Mouse (Mus musculus): Measurements from ENCODE around the gene L3mbtl2. TPM values are rescaled to one million over a fixed set of nuclear protein-coding genes. Genes with fewer than 3 reads are reported as not detected.

The L3mbtl2 gene
- total and polyA plus RNA-seq, 3 experiments: 56.7 to 58.1 TPM; not detected in 1

- TF ChIP-seq NRF1 (IDR thresholded peaks at IDR 0.05; ENCODE audit: insufficient read depth, low read depth, low read length, poor library complexity, severe bottlenecking) (no peak), CTCF (IDR thresholded peaks at IDR 0.05 in 2 of 3, conservative IDR thresholded peaks at IDR 0.05 in 1 of 3; ENCODE audit: control insufficient read depth in 1 of 3, insufficient read depth in 1 of 3, low read depth in 2 of 3, low read length in 3 of 3, poor library complexity in 1 of 3, severe bottlenecking in 1 of 3) (no peak)
Observed at GRCm38 (mm10) chr15:81676637-81677036, 12.9 kb downstream of the L3mbtl2 start (continued).

GRCm38 (mm10) chr15:81680301-81680805, 16.7 kb downstream of the L3mbtl2 start:
- no peak for TF ChIP-seq ZMIZ1 (IDR thresholded peaks at IDR 0.05; ENCODE audit: low read depth, low read length)
- no peak for TF ChIP-seq NRF1 (IDR thresholded peaks at IDR 0.05; ENCODE audit: insufficient read depth, low read depth, low read length, poor library complexity, severe bottlenecking)
- Histone ChIP-seq H3K9me3 (replicated peaks; ENCODE audit: insufficient read depth, low read length) (no peaks in the 10 kb centered on the region), H3K36me3 (ENCODE audit: control insufficient read depth in 1 of 2, insufficient read depth in 2 of 2, low read length in 2 of 2) (peaks cover 0 to 14% of the 10 kb centered on the region in 2 experiments; a peak in 2 of 4 replicates)

DNA sequence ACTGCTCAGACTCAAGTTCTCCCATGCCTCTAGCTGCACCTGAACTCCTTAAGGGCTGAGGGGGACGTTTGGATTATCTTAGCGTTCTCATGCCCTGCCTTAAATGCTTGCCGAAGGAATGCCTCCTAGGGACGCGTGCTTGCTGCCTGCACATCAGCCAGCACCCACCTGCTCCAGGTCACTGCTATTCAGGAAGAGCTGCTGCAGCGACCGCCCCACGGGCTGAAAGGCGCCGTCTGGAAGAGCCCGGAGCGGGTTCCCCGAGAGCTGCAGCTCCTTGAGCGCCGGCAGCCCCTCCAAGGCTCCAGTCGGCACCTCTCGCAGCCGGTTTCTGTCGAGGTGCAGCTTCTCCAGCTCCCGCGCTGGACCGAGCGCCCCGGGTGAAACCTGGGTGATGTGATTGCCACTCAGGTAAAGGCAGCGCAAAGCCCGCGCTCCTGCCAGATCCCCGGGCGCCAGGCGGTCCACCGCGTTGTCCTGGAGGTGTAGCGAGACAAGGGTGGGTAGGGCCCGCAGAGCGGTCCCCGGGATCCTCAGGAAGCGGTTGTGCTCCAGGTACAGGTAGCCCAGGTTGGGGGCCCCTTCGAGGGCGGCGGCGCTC, 29.8 kb downstream of the L3mbtl2 start:
- Histone ChIP-seq H3K4me1 (ENCODE audit: control insufficient read depth in 1 of 2, insufficient read depth in 2 of 2, low read length in 2 of 2) (no peaks in the 10 kb centered on the region), H3K9ac (ENCODE audit: control insufficient read depth, low read depth, low read length, poor library complexity, severe bottlenecking) (peak overlapping the region; percentile 50), H3K36me3 (ENCODE audit: control insufficient read depth in 1 of 2, insufficient read depth in 2 of 2, low read length in 2 of 2) (no peaks in the 10 kb centered on the region), H3K9me3 (replicated peaks; ENCODE audit: insufficient read depth, low read length) (no peaks in the 10 kb centered on the region), H3K4me3 (ENCODE audit: control insufficient read depth in 1 of 2, insufficient read depth in 1 of 2, low read depth in 2 of 2, low read length in 2 of 2) (peak overlapping the region; percentile 28 to 35; a peak in 2 of 4 replicates), H3K27ac (ENCODE audit: control insufficient read depth, low read depth, low read length) (no peak overlapping the region), H3K79me2 (ENCODE audit: control insufficient read depth, insufficient read depth, low read length, poor library complexity) (no peaks in the 10 kb centered on the region), H3K27me3 (ENCODE audit: control insufficient read depth in 1 of 2, insufficient read depth in 2 of 2, low read length in 2 of 2) (no peaks in the 10 kb centered on the region)
- TF ChIP-seq ZNF384 (IDR thresholded peaks at IDR 0.05; ENCODE audit: low read depth, low read length): no peak
- TF ChIP-seq MAX (IDR thresholded peaks at IDR 0.05; ENCODE audit: low read length): no peak
- TF ChIP-seq MYB (IDR thresholded peaks at IDR 0.05; ENCODE audit: low read depth, low read length): no peak
- TF ChIP-seq RCOR1 (IDR thresholded peaks at IDR 0.05; ENCODE audit: low read depth, low read length): no peak
- TF ChIP-seq CHD1 (IDR thresholded peaks at IDR 0.05; ENCODE audit: low read depth, low read length): no peak
- TF ChIP-seq UBTF (IDR thresholded peaks at IDR 0.05; ENCODE audit: borderline replicate concordance, insufficient read depth, low read depth, low read length): no peak
- TF ChIP-seq MAZ (IDR thresholded peaks at IDR 0.05; ENCODE audit: low read depth, low read length): no peak
- TF ChIP-seq BHLHE40 (IDR thresholded peaks at IDR 0.05; ENCODE audit: borderline replicate concordance, low read depth, low read length): no peak
- TF ChIP-seq MXI1 (IDR thresholded peaks at IDR 0.05; ENCODE audit: low read depth, low read length): no peak
- no peak for TF ChIP-seq MAFK (IDR thresholded peaks at IDR 0.05; ENCODE audit: borderline replicate concordance, low read depth, low read length)
- TF ChIP-seq SMC3 (IDR thresholded peaks at IDR 0.05; ENCODE audit: low read depth, low read length): no peak
- no peak for TF ChIP-seq TAL1 (IDR thresholded peaks at IDR 0.05; ENCODE audit: low read length)
- TF ChIP-seq CTCF (IDR thresholded peaks at IDR 0.05 in 2 of 3, conservative IDR thresholded peaks at IDR 0.05 in 1 of 3; ENCODE audit: control insufficient read depth in 1 of 3, insufficient read depth in 1 of 3, low read depth in 2 of 3, low read length in 3 of 3, poor library complexity in 1 of 3, severe bottlenecking in 1 of 3): no peak
- no peak for TF ChIP-seq HCFC1 (IDR thresholded peaks at IDR 0.05; ENCODE audit: low read depth, low read length)
- no peak for TF ChIP-seq RAD21 (IDR thresholded peaks at IDR 0.05; ENCODE audit: low read depth, low read length)
- TF ChIP-seq GABPA (IDR thresholded peaks at IDR 0.05; ENCODE audit: low read depth, low read length): no peak
- no peak for TF ChIP-seq TCF12 (IDR thresholded peaks at IDR 0.05; ENCODE audit: low read depth, low read length)
- DNase-seq (ENCODE audit: low read depth, low spot score): no peak

More at GRCm38 (mm10) chr15:81680301-81680805, 16.7 kb downstream of the L3mbtl2 start:
- H3K27me3 ChIP-seq (ENCODE audit: control insufficient read depth in 1 of 2, insufficient read depth in 2 of 2, low read length in 2 of 2): no peaks in the 10 kb centered on the region
- H3K4me3 ChIP-seq (ENCODE audit: control insufficient read depth in 1 of 2, insufficient read depth in 1 of 2, low read depth in 2 of 2, low read length in 2 of 2): no peak overlapping the region
- H3K9ac ChIP-seq (ENCODE audit: control insufficient read depth, low read depth, low read length, poor library complexity, severe bottlenecking): no peak overlapping the region
- no peak for DNase-seq (ENCODE audit: low read depth, low spot score)
- H3K4me1 ChIP-seq (ENCODE audit: control insufficient read depth in 1 of 2, insufficient read depth in 2 of 2, low read length in 2 of 2): no peaks in the 10 kb centered on the region
- H3K79me2 ChIP-seq (ENCODE audit: control insufficient read depth, insufficient read depth, low read length, poor library complexity): no peaks in the 10 kb centered on the region
- H3K27ac ChIP-seq (ENCODE audit: control insufficient read depth, low read depth, low read length): no peak overlapping the region
